Comparison of ENCODE assay signal across 17 mouse cellular contexts in genomic region chr3:109047707-109048283, GRCm38 (mm10). TPM values are rescaled to one million over a fixed set of nuclear protein-coding genes. Genes with fewer than 3 reads are reported as not detected.
DNase-seq lines count a peak whose midpoint lies in the region; ATAC-seq and TF ChIP-seq lines count a peak whose summit lies in the region.
"Had no signal": no experiment of that assay in that cellular context is flagged by ENCODE, and none has a peak within 500 bp of the region (broad histone marks: within the 10 kb centered on the region; RNA-seq: fewer than 3 reads in every experiment).

No protein-coding gene starts in this region.

- H3K79me2 ChIP-seq in heart, adult 2 months (replicated peaks; ENCODE audit: control insufficient read depth, insufficient read depth, low read length): no peaks in the 10 kb centered on the region
- H3K79me2 ChIP-seq in MEL (ENCODE audit: control insufficient read depth, insufficient read depth, low read length, poor library complexity): no peaks in the 10 kb centered on the region

- TF ChIP-seq CTCF in heart, adult 2 months (IDR thresholded peaks at IDR 0.05): peak; percentile 44
- TF ChIP-seq CTCF in MEL (IDR thresholded peaks at IDR 0.05 in 2 of 3, conservative IDR thresholded peaks at IDR 0.05 in 1 of 3; ENCODE audit: control insufficient read depth in 1 of 3, insufficient read depth in 1 of 3, low read depth in 2 of 3, low read length in 3 of 3, poor library complexity in 1 of 3, severe bottlenecking in 1 of 3): peak in 1 of 3 experiments; percentile 10; a peak in 1 of 6 replicates

- no peaks in the 10 kb centered on the region for H3K27me3 ChIP-seq in heart, adult 2 months (ENCODE audit: control insufficient read depth, insufficient read depth, low read length)
- no peaks in the 10 kb centered on the region for H3K27me3 ChIP-seq in lung, embryonic 15.5 days
- peaks cover 0 to 3% of the 10 kb centered on the region in 2 experiments; a peak in 3 of 4 replicates for H3K27me3 ChIP-seq in MEL (ENCODE audit: control insufficient read depth in 1 of 2, insufficient read depth in 2 of 2, low read length in 2 of 2)
- H3K27me3 ChIP-seq in limb, embryonic 10.5 days (ENCODE audit: low read depth, poor library complexity, severe bottlenecking): no peaks in the 10 kb centered on the region
- no peaks in the 10 kb centered on the region for H3K27me3 ChIP-seq in forebrain, embryonic 10.5 days (ENCODE audit: poor library complexity, severe bottlenecking)
- H3K27me3 ChIP-seq: Patski had no signal

- ATAC-seq in lung, embryonic 15.5 days (ENCODE audit: borderline replicate concordance, extremely low read depth, low FRiP score, low TSS enrichment): peak; percentile 27; the same call in 1 of the 2 replicates
- ATAC-seq: Patski had no signal

- no peak overlapping the region for H3K4me3 ChIP-seq in heart, adult 2 months
- no peak overlapping the region for H3K4me3 ChIP-seq in lung, embryonic 15.5 days
- H3K4me3 ChIP-seq in MEL (ENCODE audit: control insufficient read depth in 1 of 2, insufficient read depth in 1 of 2, low read depth in 2 of 2, low read length in 2 of 2): peak overlapping the region; percentile 33 to 48; a peak in 2 of 4 replicates
- no peak overlapping the region for H3K4me3 ChIP-seq in limb, embryonic 10.5 days
- no peak overlapping the region for H3K4me3 ChIP-seq in forebrain, embryonic 10.5 days

- no peak overlapping the region for H3K9ac ChIP-seq in heart, adult 2 months (ENCODE audit: low read depth, low read length)
- no peak overlapping the region for H3K9ac ChIP-seq in lung, embryonic 15.5 days
- 0 out of 2 replicates have a peak overlapping the region, but pooled peaks have one; percentile 32 for H3K9ac ChIP-seq in MEL (ENCODE audit: control insufficient read depth, low read depth, low read length, poor library complexity, severe bottlenecking)
- H3K9ac ChIP-seq: liver, embryonic 14.5 days had no signal

- peaks cover 7% of the 10 kb centered on the region for H3K4me1 ChIP-seq in heart, adult 2 months (ENCODE audit: control insufficient read depth, insufficient read depth, low read length)
- peaks cover 17% of the 10 kb centered on the region; the same call in 1 of the 2 replicates for H3K4me1 ChIP-seq in lung, embryonic 15.5 days
- peaks cover 0 to 3% of the 10 kb centered on the region in 2 experiments; a peak in 1 of 4 replicates for H3K4me1 ChIP-seq in MEL (ENCODE audit: control insufficient read depth in 1 of 2, insufficient read depth in 2 of 2, low read length in 2 of 2)
- H3K4me1 ChIP-seq in limb, embryonic 10.5 days: peaks cover 17% of the 10 kb centered on the region
- H3K4me1 ChIP-seq in forebrain, embryonic 10.5 days: peaks cover 15% of the 10 kb centered on the region

- no peak for TF ChIP-seq POLR2A in heart, adult 2 months (IDR thresholded peaks at IDR 0.05; ENCODE audit: insufficient read depth, low read depth, low read length)
- no peak for TF ChIP-seq POLR2A in MEL (IDR thresholded peaks at IDR 0.05; ENCODE audit: control insufficient read depth in 1 of 2, insufficient read depth in 1 of 2, low read depth in 1 of 2, low read length in 2 of 2, poor library complexity in 1 of 2)

- no peak for TF ChIP-seq EP300 in heart, adult 2 months (IDR thresholded peaks at IDR 0.05; ENCODE audit: insufficient read depth, low read depth, low read length)
- TF ChIP-seq EP300 in MEL (IDR thresholded peaks at IDR 0.05; ENCODE audit: low read depth in 1 of 2, low read length in 2 of 2): no peak

- H3K9me3 ChIP-seq in lung, embryonic 15.5 days: no peaks in the 10 kb centered on the region
- no peaks in the 10 kb centered on the region for H3K9me3 ChIP-seq in MEL (replicated peaks; ENCODE audit: insufficient read depth, low read length)
- H3K9me3 ChIP-seq in limb, embryonic 10.5 days (replicated peaks): no peaks in the 10 kb centered on the region
- no peaks in the 10 kb centered on the region for H3K9me3 ChIP-seq in forebrain, embryonic 10.5 days

- TF ChIP-seq RAD21 in MEL (IDR thresholded peaks at IDR 0.05; ENCODE audit: low read depth, low read length): no peak

- H3K27ac ChIP-seq in heart, adult 2 months: no peak overlapping the region
- H3K27ac ChIP-seq in lung, embryonic 15.5 days: no peak overlapping the region
- no peak overlapping the region for H3K27ac ChIP-seq in MEL (ENCODE audit: control insufficient read depth, low read depth, low read length)
- 0 out of 2 replicates have a peak overlapping the region, but pooled peaks have one; percentile 25 for H3K27ac ChIP-seq in limb, embryonic 10.5 days
- no peak overlapping the region for H3K27ac ChIP-seq in forebrain, embryonic 10.5 days
- H3K27ac ChIP-seq: liver, embryonic 14.5 days had no signal

- intact Hi-C loops in heart, adult 2 months (cut with DNase I): no loop called here

- no peak for DNase-seq in heart, adult 2 months
- no peak for DNase-seq in heart, adult 11 months
- DNase-seq in lung, postnatal 4 days: no peak
- peak; percentile 20 for DNase-seq in MEL (ENCODE audit: low read depth, low spot score)
- peak; percentile 42 for DNase-seq in limb, embryonic 10.5 days (ENCODE audit: low spot score)
- DNase-seq in cerebellum, adult 11 months: no peak
- DNase-seq in forebrain, embryonic 10.5 days (ENCODE audit: extremely low spot score, low spot score): no peak
- DNase-seq: adrenal gland, adult 2 months; heart, postnatal 36 days; thymus, postnatal 14 days had no signal

- 30% methylated on average over 6 of the region's 6 CpGs for WGBS in heart, adult 2 months
- 27% methylated on average over 6 of the region's 6 CpGs for WGBS in lung, embryonic 15.5 days
- 57% methylated on average over 6 of the region's 6 CpGs for WGBS in limb, embryonic 10.5 days
- 43% methylated on average over 6 of the region's 6 CpGs for WGBS in forebrain, embryonic 10.5 days

- 0 out of 2 replicates have a peak overlapping the region, but pooled peaks have one; percentile 6 for H3K4me2 ChIP-seq in lung, embryonic 15.5 days

- no peaks in the 10 kb centered on the region for H3K36me3 ChIP-seq in heart, adult 2 months (ENCODE audit: control insufficient read depth, insufficient read depth, low read length)
- H3K36me3 ChIP-seq in lung, embryonic 15.5 days: no peaks in the 10 kb centered on the region
- no peaks in the 10 kb centered on the region for H3K36me3 ChIP-seq in MEL (ENCODE audit: control insufficient read depth in 1 of 2, insufficient read depth in 2 of 2, low read length in 2 of 2)
- no peaks in the 10 kb centered on the region for H3K36me3 ChIP-seq in limb, embryonic 10.5 days
- H3K36me3 ChIP-seq in forebrain, embryonic 10.5 days (replicated peaks): no peaks in the 10 kb centered on the region

TF ChIP-seq in MEL, 35 proteins besides CTCF, POLR2A, EP300 and RAD21:
- no peak for TF ChIP-seq MAX (IDR thresholded peaks at IDR 0.05; ENCODE audit: low read length)
- TF ChIP-seq MXI1 (IDR thresholded peaks at IDR 0.05; ENCODE audit: low read depth, low read length): 0 out of 2 replicates have a peak, but pooled peaks have one; percentile 45
- TF ChIP-seq USF1 (IDR thresholded peaks at IDR 0.05; ENCODE audit: low read depth, low read length): 0 out of 2 replicates have a peak, but pooled peaks have one; percentile 18

RNA-seq across cellular contexts. Expression of gene Fam102b, which starts 20.4 kb away (rescaled TPM):
- 10 to 100 TPM; 11.2 to 12.7 TPM for total RNA-seq in heart, adult 2 months (2021)
- 4.9 and 7.7 TPM in 2 replicates for polyA plus RNA-seq in heart, adult 2 months (2012; rRNA removed)
- polyA plus RNA-seq in lung, embryonic 15.5 days (2015; fragmentation: Nextera tagmentation; extraction: Ambion mirVana): 11.2 and 11.6 TPM in 2 replicates
- total RNA-seq in MEL (2012; rRNA removed): 13.0 and 14.1 TPM in 2 replicates
- polyA plus RNA-seq in MEL (2012; ENCODE audit: insufficient read depth in 1 of 2, insufficient read length in 2 of 2, low read depth in 1 of 2, low replicate concordance in 2 of 2, missing spikeins in 1 of 2): 10 to 100 TPM; 10.4 to 26.9 TPM
- polyA plus RNA-seq in limb, embryonic 10.5 days (2016; fragmentation: Nextera tagmentation; extraction: Ambion mirVana): 4.4 and 4.9 TPM in 2 replicates
- polyA plus RNA-seq in forebrain, embryonic 10.5 days (2016; fragmentation: Nextera tagmentation; extraction: Ambion mirVana): 3.2 and 3.5 TPM in 2 replicates

RNA-seq across cellular contexts. Expression of gene Slc25a54, which starts 32.5 kb away (rescaled TPM):
- not detected for total RNA-seq in heart, adult 2 months (2021)
- polyA plus RNA-seq in heart, adult 2 months (2012; rRNA removed): not detected in 2 replicates
- not detected in 2 replicates for polyA plus RNA-seq in lung, embryonic 15.5 days (2015; fragmentation: Nextera tagmentation; extraction: Ambion mirVana)
- not detected in 2 replicates for total RNA-seq in MEL (2012; rRNA removed)
- polyA plus RNA-seq in MEL (2012; ENCODE audit: insufficient read depth in 1 of 2, insufficient read length in 2 of 2, low read depth in 1 of 2, low replicate concordance in 2 of 2, missing spikeins in 1 of 2): not detected
- not detected in 2 replicates for polyA plus RNA-seq in limb, embryonic 10.5 days (2016; fragmentation: Nextera tagmentation; extraction: Ambion mirVana)
- not detected in 2 replicates for polyA plus RNA-seq in forebrain, embryonic 10.5 days (2016; fragmentation: Nextera tagmentation; extraction: Ambion mirVana)
- total RNA-seq: adrenal gland, adult 2 months; heart, adult 8-10 months; heart, postnatal 36 days; megakaryocyte-erythroid progenitor cell, adult 5-6 weeks had no signal
- polyA plus RNA-seq: adrenal gland, adult 2 months; intestine, embryonic 14.5 days; large intestine, adult 2 months; liver, embryonic 14.5 days; Patski had no signal

Comparison
In these comparisons a context has a peak if more than half of its experiments do, and no peak if none do; other contexts are left out.
1. DNase-seq: peak in MEL (single experiment) and limb, embryonic 10.5 days (single experiment); none in heart, adult 2 months (0 of 2), heart, adult 11 months (single experiment), lung, postnatal 4 days (0 of 2), cerebellum, adult 11 months (single experiment) and forebrain, embryonic 10.5 days (single experiment).
2. H3K4me3 ChIP-seq: peak in MEL (2 of 2); none in heart, adult 2 months (single experiment), lung, embryonic 15.5 days (single experiment), limb, embryonic 10.5 days (single experiment) and forebrain, embryonic 10.5 days (single experiment).